Mouse (Mus musculus): Measurements from ENCODE around the gene Papss2.

DNA sequence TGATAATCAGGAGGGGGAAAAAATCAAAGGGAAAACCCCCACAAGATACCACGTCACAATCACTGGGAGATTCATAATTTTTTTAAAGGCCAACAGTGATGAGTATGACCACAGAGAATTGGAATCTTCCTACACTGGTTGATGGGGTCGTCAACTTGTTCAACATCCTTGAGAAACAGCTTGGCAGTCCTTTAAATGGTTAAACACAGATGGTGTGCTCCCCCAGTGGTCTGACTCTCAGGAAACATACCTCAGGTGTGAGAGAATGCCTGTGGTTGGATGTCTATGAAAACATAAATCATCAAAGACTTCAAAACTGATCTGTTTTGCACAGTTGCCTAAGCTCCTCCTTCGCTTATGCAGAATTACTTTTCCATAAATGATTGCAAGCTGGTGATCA is 20.7 kb upstream of the Papss2 start:
- TF ChIP-seq POLR2A (IDR thresholded peaks at IDR 0.05; ENCODE audit: borderline replicate concordance, extremely low read depth, insufficient read depth, insufficient read length, poor library complexity, severe bottlenecking): no peak
- no peak for TF ChIP-seq CTCF (IDR thresholded peaks at IDR 0.05; ENCODE audit: borderline replicate concordance, extremely low read depth, insufficient read depth, insufficient read length)

All from brain, embryonic 14.5 days (tissue).